Mouse (Mus musculus): ENCODE data around the gene Ntf3. TPM values are rescaled to one million over a fixed set of nuclear protein-coding genes. Genes with fewer than 3 reads are reported as not detected.

Ntf3 gene
- total RNA-seq, 2 experiments from 2014 or later = 1.5 to 1.8 TPM

- DNase-seq (ENCODE audit: low spot score) = no peak
Observed at GRCm38 (mm10) chr6:126159279-126160066, 7.2 kb downstream of the Ntf3 start.

DNA sequence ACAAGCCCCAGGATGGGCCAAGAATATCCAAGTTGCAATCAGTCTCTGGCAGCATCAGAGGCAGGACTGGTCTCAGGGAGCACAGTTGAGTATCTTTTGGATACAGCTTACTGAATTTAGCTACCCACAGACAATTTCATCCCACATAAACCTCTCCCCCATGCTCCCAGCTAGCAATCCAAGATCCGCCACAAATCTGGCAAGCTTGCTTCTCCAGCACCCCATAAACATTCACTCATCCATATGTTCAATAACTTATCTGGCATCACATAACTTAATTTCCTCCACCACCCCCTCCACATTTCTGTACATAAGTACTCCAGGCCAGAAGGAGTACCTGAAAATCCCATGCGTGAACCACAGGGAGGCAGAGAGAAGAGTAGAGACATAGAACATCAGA, 10.8 kb downstream of the Ntf3 start:
- no peak for DNase-seq (ENCODE audit: low spot score)

DNA sequence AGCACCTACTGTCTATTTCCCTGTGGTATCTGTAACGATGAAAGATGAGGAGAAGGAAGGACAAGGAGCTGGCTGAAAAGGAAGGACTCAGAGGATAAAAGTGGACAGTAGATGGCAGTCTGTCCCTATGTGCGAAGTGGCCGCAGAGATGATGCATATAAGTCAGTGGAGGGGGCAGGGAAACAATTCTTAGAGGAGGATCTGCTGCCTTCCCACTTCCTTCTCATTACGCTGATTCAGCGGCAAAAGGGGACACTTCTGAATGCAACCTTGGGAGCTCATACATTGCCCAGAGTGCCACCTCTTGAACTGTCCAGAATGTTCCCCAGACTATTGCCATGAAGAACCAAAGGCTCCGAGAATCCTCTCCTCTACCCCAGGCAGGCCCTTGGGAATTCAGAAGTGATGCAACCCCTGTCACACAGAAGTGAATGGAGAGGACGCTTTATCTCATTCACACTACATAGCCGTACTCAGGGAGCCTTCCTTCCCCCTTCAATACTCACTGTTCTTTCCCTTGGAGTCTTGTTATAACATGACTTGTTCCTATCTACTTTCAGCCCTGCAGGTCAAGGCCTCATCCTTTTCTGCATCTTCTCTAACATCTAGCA, 12.2 kb downstream of the Ntf3 start:
- no peak for DNase-seq (ENCODE audit: low spot score)

- no peak for DNase-seq (ENCODE audit: low spot score)
Observed at GRCm38 (mm10) chr6:126153154-126153553, 13.6 kb downstream of the Ntf3 start.

GRCm38 (mm10) chr6:126143659-126144058, 23.1 kb downstream of the Ntf3 start:
- no peak for DNase-seq (ENCODE audit: low spot score)

GRCm38 (mm10) chr6:126142741-126143140, 24.0 kb downstream of the Ntf3 start:
- DNase-seq (ENCODE audit: low spot score) = no peak

DNA sequence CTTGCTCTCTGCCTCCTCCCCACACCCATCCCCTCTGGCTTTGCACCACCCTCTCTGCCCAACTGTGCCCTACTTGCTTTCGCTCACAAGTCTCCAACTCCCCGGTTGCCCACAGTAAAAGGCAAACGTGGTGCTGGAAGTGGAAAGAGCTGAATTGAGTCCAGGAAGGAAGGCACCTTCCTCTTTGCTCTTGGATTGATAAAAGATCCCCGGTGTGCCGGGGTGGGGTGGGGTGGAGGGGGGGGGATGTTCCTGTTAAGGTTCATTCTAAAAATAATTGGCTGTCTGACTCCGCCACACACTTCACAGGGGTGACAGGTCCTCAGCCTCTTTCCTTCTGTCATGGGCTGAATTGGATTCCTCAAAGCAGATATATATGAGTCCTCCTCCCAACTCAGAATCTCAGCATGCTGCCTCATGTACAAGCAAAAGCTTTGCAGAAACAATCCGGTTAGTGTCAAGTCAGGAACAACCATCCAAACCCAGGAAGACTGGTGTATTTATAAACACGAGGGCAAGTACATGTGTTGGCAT, 24.6 kb downstream of the Ntf3 start:
- DNase-seq (ENCODE audit: low spot score) = no peak

DNA sequence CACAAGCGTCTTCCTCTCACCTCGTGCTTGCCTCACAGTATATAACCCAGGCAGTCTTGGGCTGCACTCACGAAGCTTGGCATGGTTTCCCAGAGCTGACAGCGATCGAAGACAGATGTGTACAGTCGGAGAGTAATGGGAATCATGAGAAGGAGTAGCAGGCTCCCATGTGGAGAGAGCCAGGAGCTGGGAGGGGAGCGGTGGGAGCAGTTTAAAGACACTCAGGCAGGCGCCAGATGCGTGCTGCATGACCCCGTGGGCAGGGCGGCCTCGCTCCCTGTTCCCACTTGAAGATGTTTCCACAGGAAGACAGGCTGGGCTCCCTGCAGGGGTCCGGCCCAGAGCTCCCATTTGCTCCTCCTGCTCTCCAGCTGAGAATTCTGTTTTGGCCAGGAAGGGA, 25.2 kb downstream of the Ntf3 start:
- DNase-seq (ENCODE audit: low spot score) = no peak

DNA sequence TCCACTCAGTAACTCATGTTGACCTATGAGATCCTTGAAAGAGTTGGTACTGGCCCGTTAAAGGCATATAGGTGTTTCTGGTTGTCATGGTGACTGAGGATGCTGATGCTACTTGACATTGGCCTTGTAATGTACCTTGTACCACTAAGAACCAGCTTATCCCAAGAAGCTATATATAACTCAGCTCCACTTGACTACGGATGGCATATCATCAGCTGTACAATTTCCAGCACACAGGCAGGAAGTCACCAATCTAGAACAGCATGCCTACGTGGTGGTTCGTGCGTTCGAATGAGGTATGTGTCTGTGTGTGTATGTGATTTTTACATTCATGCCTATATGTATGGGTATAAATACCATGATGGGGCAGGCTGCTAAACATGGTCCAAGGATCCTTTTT, 25.7 kb downstream of the Ntf3 start:
- DNase-seq (ENCODE audit: low spot score) = no peak

- DNase-seq (ENCODE audit: low spot score) = no peak
Observed at GRCm38 (mm10) chr6:126140416-126140815, 26.3 kb downstream of the Ntf3 start.

DNA sequence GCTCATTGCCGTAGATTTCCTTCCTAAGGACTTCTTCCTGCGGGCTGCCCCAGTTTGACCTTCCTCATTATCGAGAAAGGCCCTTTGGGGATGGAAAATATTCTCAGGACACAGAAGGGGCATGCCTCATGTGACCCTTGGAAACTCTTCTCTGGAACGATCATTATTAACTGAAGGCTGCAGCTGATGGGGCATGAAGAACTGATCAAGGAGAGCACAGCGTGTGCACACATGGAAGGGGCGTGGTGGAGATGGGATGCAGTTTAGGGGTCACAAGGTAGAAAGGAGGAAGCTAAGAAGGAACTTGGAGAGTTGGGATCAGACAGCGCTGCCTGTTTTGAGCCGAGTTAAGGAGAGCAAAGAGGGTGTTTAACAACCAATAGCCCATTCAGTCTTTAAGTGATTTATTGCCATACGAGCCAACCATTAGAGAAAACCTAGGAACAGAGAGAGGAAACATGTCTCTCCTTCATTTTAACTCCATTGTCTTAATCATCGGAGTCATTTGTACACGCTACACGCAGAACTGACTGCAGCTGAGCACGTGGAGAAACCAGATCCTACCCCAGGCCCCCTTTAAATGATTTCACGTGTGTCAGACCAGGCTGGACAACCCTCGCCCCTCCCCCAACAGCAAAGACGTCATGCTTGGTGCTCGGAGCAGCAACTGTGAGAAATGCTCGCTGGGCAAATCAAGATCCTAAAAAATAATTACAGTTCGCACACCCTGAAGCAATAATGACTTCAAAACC, 32.4 kb downstream of the Ntf3 start:
- DNase-seq (ENCODE audit: low spot score) = no peak

- DNase-seq (ENCODE audit: low spot score) = no peak
Observed at GRCm38 (mm10) chr6:126128238-126128637, 38.5 kb downstream of the Ntf3 start.

GRCm38 (mm10) chr6:126118247-126118646, 48.5 kb downstream of the Ntf3 start:
- no peak for DNase-seq (ENCODE audit: low spot score)

- DNase-seq (ENCODE audit: low spot score) = no peak
Observed at GRCm38 (mm10) chr6:126117191-126117590, 49.5 kb downstream of the Ntf3 start.

- no peak for DNase-seq (ENCODE audit: low spot score)
Observed at GRCm38 (mm10) chr6:126114934-126115633, 51.6 kb downstream of the Ntf3 start.

- DNase-seq (ENCODE audit: low spot score) = no peak
Observed at GRCm38 (mm10) chr6:126110892-126111835, 55.5 kb downstream of the Ntf3 start.

DNA sequence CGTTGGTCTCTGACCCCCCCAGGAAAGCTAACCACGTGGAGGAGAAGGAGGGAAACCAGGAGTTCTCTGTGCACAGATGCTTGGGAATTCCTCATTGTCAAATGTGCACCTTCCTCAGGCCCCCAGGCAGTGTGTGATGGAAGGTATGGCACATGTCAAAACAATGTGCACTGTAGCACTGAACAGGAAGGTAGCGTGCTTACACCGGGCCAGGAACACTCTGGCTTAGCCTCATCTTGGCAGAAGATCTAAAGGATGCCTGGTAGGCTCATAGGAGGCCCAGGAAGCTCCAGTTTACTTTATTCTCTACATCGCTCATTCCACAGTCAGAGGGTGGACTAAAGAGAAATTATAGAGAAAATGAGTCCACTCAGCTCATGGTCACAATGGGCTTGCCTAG, 57.5 kb downstream of the Ntf3 start:
- DNase-seq (ENCODE audit: low spot score) = no peak

GRCm38 (mm10) chr6:126108771-126109170, 57.9 kb downstream of the Ntf3 start:
- DNase-seq (ENCODE audit: low spot score) = no peak

DNA sequence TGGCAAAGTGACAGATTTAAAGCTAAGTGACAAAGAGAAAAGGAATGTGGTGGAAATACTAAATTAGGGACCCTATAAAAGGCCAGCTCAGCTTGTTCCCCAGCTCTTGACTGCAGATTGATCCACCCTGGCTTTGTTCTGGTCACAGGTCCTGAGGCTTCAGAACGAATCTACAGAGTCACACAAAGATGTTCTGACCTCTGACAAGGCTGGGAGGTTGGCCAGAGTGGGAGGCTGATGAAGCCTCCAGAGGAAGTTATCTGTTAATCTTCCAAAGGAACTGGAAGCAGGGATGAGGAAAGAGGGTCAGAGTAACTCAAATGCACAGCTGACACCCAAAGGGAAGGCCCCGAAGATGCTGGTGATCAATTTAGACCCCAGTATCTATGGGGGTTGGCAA, 59.3 kb downstream of the Ntf3 start:
- no peak for DNase-seq (ENCODE audit: low spot score)

DNA sequence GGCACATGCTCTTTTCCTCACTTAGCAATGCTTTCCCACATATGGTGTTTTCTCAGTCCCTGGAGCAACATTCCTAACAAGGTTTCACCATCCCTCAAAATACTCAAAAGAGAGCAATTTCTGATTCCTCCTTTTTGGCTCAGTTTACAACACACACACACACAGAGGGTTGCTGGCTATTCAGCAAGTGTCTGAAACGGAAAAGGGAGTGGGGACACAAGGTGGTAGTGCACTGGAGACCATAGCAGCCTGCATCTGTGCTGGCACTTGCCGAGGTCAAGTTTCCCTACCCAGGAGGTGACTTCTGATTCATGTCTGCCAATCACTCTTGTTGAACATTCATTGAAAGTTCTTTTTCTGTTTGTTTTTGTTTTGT, 59.9 kb downstream of the Ntf3 start:
- no peak for DNase-seq (ENCODE audit: low spot score)
